Comparison of ENCODE assay signal across 9 mouse cellular contexts in genomic region chr2:28680710-28681109, GRCm38 (mm10). TPM values are rescaled to one million over a fixed set of nuclear protein-coding genes. Genes with fewer than 3 reads are reported as not detected.
A peak's percentile ranks its signal among the peaks of the same experiment; 100 is the strongest.
DNase-seq lines count a peak whose midpoint lies in the region; ATAC-seq and TF ChIP-seq lines count a peak whose summit lies in the region.
"Had no signal": no experiment of that assay in that cellular context is flagged by ENCODE, and none has a peak within 500 bp of the region (broad histone marks: within the 10 kb centered on the region; RNA-seq: fewer than 3 reads in every experiment).

No protein-coding gene starts in this region.

- H3K36me3 ChIP-seq in embryonic facial prominence, embryonic 11.5 days (replicated peaks; ENCODE audit: control insufficient read depth, insufficient read depth, low read depth, low read length) = peaks cover 12% of the 10 kb centered on the region
- peaks cover 99% of the 10 kb centered on the region for H3K36me3 ChIP-seq in embryonic facial prominence, embryonic 10.5 days (replicated peaks)
- peaks cover 72% of the 10 kb centered on the region for H3K36me3 ChIP-seq in liver, postnatal 0 days (replicated peaks; ENCODE audit: insufficient read depth, low read length)
- peaks cover 33% of the 10 kb centered on the region for H3K36me3 ChIP-seq in liver, embryonic 11.5 days (ENCODE audit: control insufficient read depth, insufficient read depth, low read length)

- ATAC-seq in embryonic facial prominence, embryonic 11.5 days (replicated peaks; ENCODE audit: insufficient number of reproducible peaks, low FRiP score, low TSS enrichment, low read depth) = no peak
- no peak for ATAC-seq in liver, postnatal 0 days
- no peak for ATAC-seq in liver, embryonic 11.5 days (replicated peaks; ENCODE audit: low FRiP score)

- no peaks in the 10 kb centered on the region for H3K4me1 ChIP-seq in embryonic facial prominence, embryonic 11.5 days (ENCODE audit: control insufficient read depth, insufficient read depth, low read length)
- no peaks in the 10 kb centered on the region for H3K4me1 ChIP-seq in embryonic facial prominence, embryonic 10.5 days
- H3K4me1 ChIP-seq in liver, postnatal 0 days (ENCODE audit: insufficient read depth) = no peaks in the 10 kb centered on the region
- H3K4me1 ChIP-seq in liver, embryonic 11.5 days (replicated peaks; ENCODE audit: control insufficient read depth, insufficient read depth, low read length) = no peaks in the 10 kb centered on the region
- H3K4me1 ChIP-seq: liver, embryonic 13.5 days had no signal

- no peak overlapping the region for H3K4me3 ChIP-seq in embryonic facial prominence, embryonic 11.5 days (ENCODE audit: low read depth, low read length)
- no peak overlapping the region for H3K4me3 ChIP-seq in embryonic facial prominence, embryonic 10.5 days
- H3K4me3 ChIP-seq in liver, postnatal 0 days (ENCODE audit: low read depth, low read length) = no peak overlapping the region
- H3K4me3 ChIP-seq in liver, embryonic 11.5 days (ENCODE audit: low read depth, low read length) = no peak overlapping the region
- H3K4me3 ChIP-seq: liver, embryonic 13.5 days had no signal

- peak; percentile 64 for DNase-seq in embryonic facial prominence, embryonic 11.5 days (ENCODE audit: low spot score)
- no peak for DNase-seq in embryonic facial prominence, embryonic 10.5 days (ENCODE audit: low spot score)
- DNase-seq in liver, postnatal 0 days = no peak
- no peak for DNase-seq in liver, embryonic 11.5 days (ENCODE audit: low spot score)
- peak; percentile 66 for DNase-seq in MN1 (ENCODE audit: low spot score)
- peak; percentile 42 to 64 for DNase-seq in kidney, postnatal 36 days
- DNase-seq in gastrocnemius, postnatal 25 days = no peak
- DNase-seq in yolk sac, embryonic 10.5 days (ENCODE audit: low spot score) = no peak
- DNase-seq: liver, embryonic 13.5 days had no signal

- TF ChIP-seq EP300 in liver, postnatal 0 days (IDR thresholded peaks at IDR 0.05; ENCODE audit: low read depth) = no peak

- 34% methylated on average over 4 of the region's 4 CpGs for WGBS in embryonic facial prominence, embryonic 11.5 days
- 53% methylated on average over 4 of the region's 4 CpGs for WGBS in embryonic facial prominence, embryonic 10.5 days
- WGBS in liver, postnatal 0 days (ENCODE audit: insufficient replicate concordance) = 44% methylated on average over 4 of the region's 4 CpGs
- WGBS in liver, embryonic 11.5 days = 47% methylated on average over 4 of the region's 4 CpGs

- no peaks in the 10 kb centered on the region for H3K9me3 ChIP-seq in embryonic facial prominence, embryonic 11.5 days (replicated peaks; ENCODE audit: control insufficient read depth, low read length)
- no peaks in the 10 kb centered on the region for H3K9me3 ChIP-seq in embryonic facial prominence, embryonic 10.5 days
- no peaks in the 10 kb centered on the region for H3K9me3 ChIP-seq in liver, postnatal 0 days (ENCODE audit: low read length)
- H3K9me3 ChIP-seq in liver, embryonic 11.5 days (ENCODE audit: control insufficient read depth, low read length) = no peaks in the 10 kb centered on the region
- H3K9me3 ChIP-seq: liver, embryonic 13.5 days had no signal

- H3K4me2 ChIP-seq in embryonic facial prominence, embryonic 11.5 days (ENCODE audit: low read depth, low read length) = no peak overlapping the region
- no peak overlapping the region for H3K4me2 ChIP-seq in liver, postnatal 0 days (ENCODE audit: low read depth, low read length)
- H3K4me2 ChIP-seq in liver, embryonic 11.5 days = no peak overlapping the region
- H3K4me2 ChIP-seq: liver, embryonic 13.5 days had no signal

- no peak overlapping the region for H3K9ac ChIP-seq in embryonic facial prominence, embryonic 11.5 days (replicated peaks; ENCODE audit: low read length)
- no peak overlapping the region for H3K9ac ChIP-seq in liver, postnatal 0 days (replicated peaks)
- H3K9ac ChIP-seq in liver, embryonic 11.5 days (ENCODE audit: low read depth, low read length) = no peak overlapping the region
- H3K9ac ChIP-seq: liver, embryonic 13.5 days had no signal

- no peak overlapping the region for H3K27ac ChIP-seq in embryonic facial prominence, embryonic 11.5 days (replicated peaks; ENCODE audit: low read depth, low read length)
- no peak overlapping the region for H3K27ac ChIP-seq in embryonic facial prominence, embryonic 10.5 days (replicated peaks)
- H3K27ac ChIP-seq in liver, postnatal 0 days (ENCODE audit: low read depth) = no peak overlapping the region
- no peak overlapping the region for H3K27ac ChIP-seq in liver, embryonic 11.5 days (ENCODE audit: low read depth, low read length)
- H3K27ac ChIP-seq: liver, embryonic 13.5 days had no signal

- H3K27me3 ChIP-seq in embryonic facial prominence, embryonic 11.5 days (ENCODE audit: control insufficient read depth, insufficient read depth, low read length) = no peaks in the 10 kb centered on the region
- no peaks in the 10 kb centered on the region for H3K27me3 ChIP-seq in embryonic facial prominence, embryonic 10.5 days (replicated peaks; ENCODE audit: low read depth, poor library complexity, severe bottlenecking)
- H3K27me3 ChIP-seq in liver, postnatal 0 days (ENCODE audit: insufficient read depth, low read length) = no peaks in the 10 kb centered on the region
- no peaks in the 10 kb centered on the region for H3K27me3 ChIP-seq in liver, embryonic 11.5 days (replicated peaks; ENCODE audit: control insufficient read depth, insufficient read depth, low read length)
- H3K27me3 ChIP-seq: liver, embryonic 13.5 days had no signal

- peak; percentile 65 for TF ChIP-seq CTCF in liver, postnatal 0 days (IDR thresholded peaks at IDR 0.05; ENCODE audit: low read depth)

RNA-seq across cellular contexts. Expression of gene Spaca9, which starts 18.8 kb away (rescaled TPM):
- polyA plus RNA-seq in embryonic facial prominence, embryonic 11.5 days (2014; fragmentation: Nextera tagmentation; extraction: Ambion mirVana) = 1.4 and 2.1 TPM in 2 replicates
- polyA plus RNA-seq in embryonic facial prominence, embryonic 10.5 days (2016; fragmentation: Nextera tagmentation; extraction: Ambion mirVana) = 2.6 and 3.2 TPM in 2 replicates
- polyA plus RNA-seq in liver, postnatal 0 days (2015; fragmentation: Nextera tagmentation; extraction: Ambion mirVana) = 2.1 and 2.5 TPM in 2 replicates
- polyA plus RNA-seq in liver, embryonic 11.5 days (2014; fragmentation: Nextera tagmentation; extraction: Ambion mirVana) = 3.5 and 4.4 TPM in 2 replicates
- not detected for total RNA-seq in gastrocnemius, postnatal 25 days (2021)

RNA-seq across cellular contexts. Expression of gene Ak8, which starts 19.3 kb away (rescaled TPM):
- 0.75 and 0.97 TPM in 2 replicates for polyA plus RNA-seq in embryonic facial prominence, embryonic 11.5 days (2014; fragmentation: Nextera tagmentation; extraction: Ambion mirVana)
- 0.70 and 1.1 TPM in 2 replicates for polyA plus RNA-seq in embryonic facial prominence, embryonic 10.5 days (2016; fragmentation: Nextera tagmentation; extraction: Ambion mirVana)
- 0.28 and 0.41 TPM in 2 replicates for polyA plus RNA-seq in liver, postnatal 0 days (2015; fragmentation: Nextera tagmentation; extraction: Ambion mirVana)
- 0.38 and 0.69 TPM in 2 replicates for polyA plus RNA-seq in liver, embryonic 11.5 days (2014; fragmentation: Nextera tagmentation; extraction: Ambion mirVana)
- total RNA-seq in gastrocnemius, postnatal 25 days (2021) = under 1 TPM in 1 of 2 experiments, not detected in 1; 0.19 TPM

RNA-seq across cellular contexts. Expression of gene Tsc1, which starts 39.7 kb away (rescaled TPM):
- 16.4 and 17.9 TPM in 2 replicates for polyA plus RNA-seq in embryonic facial prominence, embryonic 11.5 days (2014; fragmentation: Nextera tagmentation; extraction: Ambion mirVana)
- 21.4 and 23.5 TPM in 2 replicates for polyA plus RNA-seq in embryonic facial prominence, embryonic 10.5 days (2016; fragmentation: Nextera tagmentation; extraction: Ambion mirVana)
- 3.7 TPM in 2 replicates for polyA plus RNA-seq in liver, postnatal 0 days (2015; fragmentation: Nextera tagmentation; extraction: Ambion mirVana)
- 20.7 and 21.3 TPM in 2 replicates for polyA plus RNA-seq in liver, embryonic 11.5 days (2014; fragmentation: Nextera tagmentation; extraction: Ambion mirVana)
- 10 to 100 TPM; 26.9 to 32.5 TPM for total RNA-seq in gastrocnemius, postnatal 25 days (2021)

RNA-seq across cellular contexts. Expression of gene Gfi1b, which starts 58.9 kb away (rescaled TPM):
- 2.1 and 2.6 TPM in 2 replicates for polyA plus RNA-seq in embryonic facial prominence, embryonic 11.5 days (2014; fragmentation: Nextera tagmentation; extraction: Ambion mirVana)
- 2.7 and 3.9 TPM in 2 replicates for polyA plus RNA-seq in embryonic facial prominence, embryonic 10.5 days (2016; fragmentation: Nextera tagmentation; extraction: Ambion mirVana)
- 48.9 and 52.2 TPM in 2 replicates for polyA plus RNA-seq in liver, postnatal 0 days (2015; fragmentation: Nextera tagmentation; extraction: Ambion mirVana)
- polyA plus RNA-seq in liver, embryonic 11.5 days (2014; fragmentation: Nextera tagmentation; extraction: Ambion mirVana) = 143 and 151 TPM in 2 replicates
- not detected for total RNA-seq in gastrocnemius, postnatal 25 days (2021)

Comparison
In these comparisons a context has a peak if more than half of its experiments do, and no peak if none do; other contexts are left out.
1. DNase-seq: peak in embryonic facial prominence, embryonic 11.5 days (single experiment), MN1 (single experiment) and kidney, postnatal 36 days (2 of 2); none in embryonic facial prominence, embryonic 10.5 days (single experiment), liver, postnatal 0 days (single experiment), liver, embryonic 11.5 days (single experiment), gastrocnemius, postnatal 25 days (single experiment) and yolk sac, embryonic 10.5 days (single experiment).